Mouse (Mus musculus) liver, postnatal 0 days (tissue): Measurements from ENCODE around the gene Myo18a.

Experiments
- CTCF ChIP-seq: sonication (generic); IDR thresholded peaks from 2 replicates; pipeline ENCODE4 v1.5.1; 2016; ENCODE audit warnings: antibody characterized with exemption, low read depth
- EP300 ChIP-seq: IDR thresholded peaks from 2 replicates; pipeline ENCODE4 v1.6.1; 2016; ENCODE audit warnings: antibody characterized with exemption, low read depth, mild to moderate bottlenecking

DNA sequence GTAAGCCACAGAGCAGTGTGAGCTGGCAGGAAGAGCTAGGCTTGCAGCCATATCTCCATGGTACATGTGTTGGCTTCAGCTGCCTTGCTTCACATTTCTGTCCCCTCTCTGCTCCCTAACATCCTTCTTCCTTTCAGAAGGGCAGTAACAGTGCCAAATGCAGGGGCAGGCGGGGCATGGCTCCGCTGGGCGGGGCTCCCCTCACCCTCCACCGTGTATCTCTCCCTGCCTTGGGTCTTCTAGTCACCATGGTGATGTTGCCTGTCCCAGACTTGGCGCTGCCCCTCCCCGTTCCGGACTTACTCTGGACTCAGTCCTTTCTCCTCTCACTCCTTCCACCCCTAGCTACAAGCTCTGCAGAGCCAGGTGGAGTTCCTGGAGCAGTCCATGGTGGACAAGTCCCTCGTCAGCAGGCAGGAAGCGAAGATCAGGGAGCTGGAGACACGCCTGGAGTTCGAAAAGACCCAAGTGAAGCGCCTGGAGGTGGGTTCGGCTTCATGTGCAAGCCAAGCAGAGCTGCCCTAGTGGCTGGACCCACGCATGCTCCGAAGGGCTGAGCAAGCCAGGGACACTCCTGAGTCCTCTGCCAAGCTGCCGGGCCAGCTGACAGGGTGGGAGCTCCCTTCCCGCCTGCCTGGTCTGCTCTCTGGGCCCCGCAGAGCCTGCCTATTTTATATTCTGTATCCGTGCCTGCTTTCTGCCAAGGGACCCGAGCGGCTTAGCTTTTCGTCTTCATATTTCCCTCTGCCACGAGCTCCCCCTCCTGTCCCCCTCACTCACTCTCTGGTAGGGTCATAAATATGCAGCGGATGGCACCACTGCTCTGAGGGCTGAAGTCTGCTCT lies 87.6 kb downstream of the Myo18a start:
- TF ChIP-seq CTCF (no peak), EP300 (no peak)
